Mouse (Mus musculus) gastrocnemius, adult 2 months (tissue): ENCODE measurements at regions not wholly inside any gene's neighbourhood (a gene's known extent, or its start where the extent isn't known, plus 50 kb on each side); places are given as distances from the start of the nearest gene placed in this dataset.

Experiments
- DNase-seq: peaks from one replicate; pipeline ENCODE4 v3.0.0; 2022
- H3K27ac ChIP-seq: fragments of 200-600 bp; 2 replicates; pipeline ENCODE4 v1.8.1; 2022; ENCODE audit warnings: mild to moderate bottlenecking
- H3K4me3 ChIP-seq: fragments of 200-600 bp; 2 replicates; pipeline ENCODE4 v1.8.1; 2022; ENCODE audit warnings: mild to moderate bottlenecking, moderate library complexity
- CTCF ChIP-seq: fragments of 200-600 bp; IDR thresholded peaks from 2 replicates; pipeline ENCODE4 v1.8.1; 2022; ENCODE audit warnings: antibody characterized with exemption, mild to moderate bottlenecking, moderate library complexity
- intact Hi-C: fragments of 180-260 bp; cut with DNase I; formaldehyde crosslinking; loops from one replicate; pipeline ENCODE4 v1.15.1; 2025

- Histone ChIP-seq H3K27ac (no peak overlapping the region), H3K4me3 (no peak overlapping the region)
- intact Hi-C loops: no loop called here
- DNase-seq: no peak
- TF ChIP-seq CTCF: no peak
Observed at GRCm38 (mm10) chr13:25978648-25979047, 708.3 kb upstream of the Nrsn1 start.

- intact Hi-C loops: no loop called here
- TF ChIP-seq CTCF: no peak
- Histone ChIP-seq H3K4me3 (no peak overlapping the region), H3K27ac (no peak overlapping the region)
- no peak for DNase-seq
Observed at GRCm38 (mm10) chr13:25958592-25958991, 688.3 kb upstream of the Nrsn1 start.

- intact Hi-C loops: no loop called here
- no peak for DNase-seq
- TF ChIP-seq CTCF: no peak
- no peak overlapping the region for H3K4me3 ChIP-seq
- no peak overlapping the region for H3K27ac ChIP-seq
Observed at GRCm38 (mm10) chr13:25958153-25958466, 687.8 kb upstream of the Nrsn1 start.

GRCm38 (mm10) chr13:25957451-25958152, 687.3 kb upstream of the Nrsn1 start:
- Histone ChIP-seq H3K4me3 (no peak overlapping the region), H3K27ac (no peak overlapping the region)
- no peak for TF ChIP-seq CTCF
- intact Hi-C loops: no loop called here
- DNase-seq: no peak

GRCm38 (mm10) chr13:25937631-25938030, 667.3 kb upstream of the Nrsn1 start:
- Histone ChIP-seq H3K27ac (no peak overlapping the region), H3K4me3 (no peak overlapping the region)
- DNase-seq: no peak
- intact Hi-C loops: no loop called here
- TF ChIP-seq CTCF: no peak

GRCm38 (mm10) chr13:25933783-25934182, 663.5 kb upstream of the Nrsn1 start:
- intact Hi-C loops: no loop called here
- TF ChIP-seq CTCF: no peak
- H3K27ac ChIP-seq: no peak overlapping the region
- no peak for DNase-seq
- no peak overlapping the region for H3K4me3 ChIP-seq

GRCm38 (mm10) chr13:25933246-25933645, 662.9 kb upstream of the Nrsn1 start:
- no peak for DNase-seq
- no peak for TF ChIP-seq CTCF
- intact Hi-C loops: no loop called here
- no peak overlapping the region for H3K4me3 ChIP-seq
- H3K27ac ChIP-seq: no peak overlapping the region

GRCm38 (mm10) chr13:25932810-25933209, 662.5 kb upstream of the Nrsn1 start:
- Histone ChIP-seq H3K27ac (no peak overlapping the region), H3K4me3 (no peak overlapping the region)
- intact Hi-C loops: no loop called here
- TF ChIP-seq CTCF: peak; percentile 73
- DNase-seq: peak; percentile 28

GRCm38 (mm10) chr13:25932365-25932764, 662.1 kb upstream of the Nrsn1 start:
- Histone ChIP-seq H3K27ac (no peak overlapping the region), H3K4me3 (no peak overlapping the region)
- TF ChIP-seq CTCF: no peak
- intact Hi-C loops: no loop called here
- no peak for DNase-seq

- Histone ChIP-seq H3K4me3 (no peak overlapping the region), H3K27ac (no peak overlapping the region)
- intact Hi-C loops: no loop called here
- no peak for TF ChIP-seq CTCF
- DNase-seq: no peak
Observed at GRCm38 (mm10) chr13:25925685-25926084, 655.4 kb upstream of the Nrsn1 start.

- intact Hi-C loops: no loop called here
- Histone ChIP-seq H3K4me3 (no peak overlapping the region), H3K27ac (no peak overlapping the region)
- no peak for DNase-seq
- no peak for TF ChIP-seq CTCF
Observed at GRCm38 (mm10) chr13:25899871-25900270, 629.6 kb upstream of the Nrsn1 start.

- TF ChIP-seq CTCF: no peak
- no peak overlapping the region for H3K4me3 ChIP-seq
- no peak overlapping the region for H3K27ac ChIP-seq
- intact Hi-C loops: no loop called here
- no peak for DNase-seq
Observed at GRCm38 (mm10) chr13:25893150-25893549, 622.8 kb upstream of the Nrsn1 start.

- no peak overlapping the region for H3K4me3 ChIP-seq
- intact Hi-C loops: no loop called here
- DNase-seq: no peak
- TF ChIP-seq CTCF: no peak
- H3K27ac ChIP-seq: no peak overlapping the region
Observed at GRCm38 (mm10) chr13:25882818-25883217, 612.5 kb upstream of the Nrsn1 start.

- intact Hi-C loops: no loop called here
- H3K4me3 ChIP-seq: no peak overlapping the region
- no peak for TF ChIP-seq CTCF
- no peak for DNase-seq
- H3K27ac ChIP-seq: no peak overlapping the region
Observed at GRCm38 (mm10) chr13:25868923-25869322, 598.6 kb upstream of the Nrsn1 start.
